In genomic region chr13:62989891-62990490, GRCm38 (mm10) we compare ENCODE assay signal across 26 mouse cellular contexts. TPM values are rescaled to one million over a fixed set of nuclear protein-coding genes. Genes with fewer than 3 reads are reported as not detected.
DNase-seq lines count a peak whose midpoint lies in the region; ATAC-seq and TF ChIP-seq lines count a peak whose summit lies in the region.
"Had no signal": no experiment of that assay in that cellular context is flagged by ENCODE, and none has a peak within 500 bp of the region (broad histone marks: within the 10 kb centered on the region; RNA-seq: fewer than 3 reads in every experiment).

No protein-coding gene starts in this region.

- no peaks in the 10 kb centered on the region for H3K36me3 ChIP-seq in forebrain, postnatal 0 days (ENCODE audit: insufficient read depth)
- no peaks in the 10 kb centered on the region for H3K36me3 ChIP-seq in forebrain, embryonic 14.5 days (ENCODE audit: control insufficient read depth, insufficient read depth, low read length)
- no peaks in the 10 kb centered on the region for H3K36me3 ChIP-seq in hindbrain, embryonic 14.5 days (replicated peaks; ENCODE audit: control insufficient read depth, insufficient read depth)
- H3K36me3 ChIP-seq in hindbrain, embryonic 10.5 days: no peaks in the 10 kb centered on the region
- H3K36me3 ChIP-seq in neural tube, embryonic 14.5 days (ENCODE audit: control insufficient read depth, insufficient read depth, low read length): no peaks in the 10 kb centered on the region
- H3K36me3 ChIP-seq in neural tube, embryonic 15.5 days: no peaks in the 10 kb centered on the region
- H3K36me3 ChIP-seq: forebrain, embryonic 10.5 days; G1E; heart, embryonic 10.5 days; heart, embryonic 13.5 days had no signal

- no peaks in the 10 kb centered on the region for H3K9me3 ChIP-seq in forebrain, postnatal 0 days (ENCODE audit: low read length)
- H3K9me3 ChIP-seq in forebrain, embryonic 14.5 days (replicated peaks; ENCODE audit: control insufficient read depth, low read length): no peaks in the 10 kb centered on the region
- H3K9me3 ChIP-seq in hindbrain, embryonic 14.5 days (ENCODE audit: control insufficient read depth, low read length): no peaks in the 10 kb centered on the region
- H3K9me3 ChIP-seq in hindbrain, embryonic 10.5 days: no peaks in the 10 kb centered on the region
- no peaks in the 10 kb centered on the region for H3K9me3 ChIP-seq in neural tube, embryonic 14.5 days (ENCODE audit: control insufficient read depth, low read length)
- H3K9me3 ChIP-seq in neural tube, embryonic 15.5 days (replicated peaks): no peaks in the 10 kb centered on the region
- H3K9me3 ChIP-seq: forebrain, embryonic 10.5 days; forebrain, embryonic 13.5 days; heart, embryonic 10.5 days; heart, embryonic 13.5 days had no signal

- H3K4me1 ChIP-seq in forebrain, postnatal 0 days (ENCODE audit: insufficient read depth): no peaks in the 10 kb centered on the region
- H3K4me1 ChIP-seq in forebrain, embryonic 14.5 days (ENCODE audit: control insufficient read depth, insufficient read depth, low read length): no peaks in the 10 kb centered on the region
- 0 out of 2 replicates have a peak, but pooled peaks cover 3% of the 10 kb centered on the region for H3K4me1 ChIP-seq in hindbrain, embryonic 14.5 days (replicated peaks; ENCODE audit: control insufficient read depth, insufficient read depth, low read length)
- H3K4me1 ChIP-seq in hindbrain, embryonic 10.5 days (replicated peaks): no peaks in the 10 kb centered on the region
- no peaks in the 10 kb centered on the region for H3K4me1 ChIP-seq in neural tube, embryonic 14.5 days (ENCODE audit: control insufficient read depth, insufficient read depth, low read length)
- 0 out of 2 replicates have a peak, but pooled peaks cover 3% of the 10 kb centered on the region for H3K4me1 ChIP-seq in neural tube, embryonic 15.5 days
- H3K4me1 ChIP-seq: forebrain, embryonic 10.5 days; forebrain, embryonic 13.5 days; heart, embryonic 10.5 days; heart, embryonic 13.5 days had no signal

- no peak overlapping the region for H3K4me3 ChIP-seq in forebrain, postnatal 0 days (ENCODE audit: low read depth, low read length)
- H3K4me3 ChIP-seq in forebrain, embryonic 14.5 days (ENCODE audit: low read depth, low read length): no peak overlapping the region
- H3K4me3 ChIP-seq in hindbrain, embryonic 14.5 days (replicated peaks; ENCODE audit: low read length): no peak overlapping the region
- no peak overlapping the region for H3K4me3 ChIP-seq in hindbrain, embryonic 10.5 days
- H3K4me3 ChIP-seq in neural tube, embryonic 14.5 days (ENCODE audit: low read depth, low read length): no peak overlapping the region
- H3K4me3 ChIP-seq in neural tube, embryonic 15.5 days (replicated peaks): no peak overlapping the region
- H3K4me3 ChIP-seq: forebrain, embryonic 10.5 days; forebrain, embryonic 13.5 days; heart, adult 2 months; heart, embryonic 10.5 days; heart, embryonic 13.5 days had no signal

- peak; percentile 14; the same call in 1 of the 2 replicates for ATAC-seq in forebrain, postnatal 0 days
- ATAC-seq in forebrain, embryonic 14.5 days: no peak
- ATAC-seq in hindbrain, embryonic 14.5 days (ENCODE audit: low FRiP score): peak; percentile 51; the same call in 1 of the 2 replicates
- ATAC-seq in neural tube, embryonic 14.5 days (ENCODE audit: low read depth): peak; percentile 46; the same call in 1 of the 2 replicates
- ATAC-seq in neural tube, embryonic 15.5 days (ENCODE audit: low FRiP score): 0 out of 2 replicates have a peak, but pooled peaks have one; percentile 50
- ATAC-seq: forebrain, embryonic 13.5 days; inflammation-experienced regulatory T-cells, adult 6 months; intestine, embryonic 16.5 days; Patski had no signal

- no peaks in the 10 kb centered on the region for H3K27me3 ChIP-seq in forebrain, postnatal 0 days (ENCODE audit: insufficient read depth, low read length)
- no peaks in the 10 kb centered on the region for H3K27me3 ChIP-seq in forebrain, embryonic 14.5 days (replicated peaks; ENCODE audit: control insufficient read depth, insufficient read depth, low read length)
- H3K27me3 ChIP-seq in hindbrain, embryonic 14.5 days (ENCODE audit: control insufficient read depth, insufficient read depth, low read length): no peaks in the 10 kb centered on the region
- no peaks in the 10 kb centered on the region for H3K27me3 ChIP-seq in hindbrain, embryonic 10.5 days (ENCODE audit: insufficient read depth, poor library complexity, severe bottlenecking)
- no peaks in the 10 kb centered on the region for H3K27me3 ChIP-seq in neural tube, embryonic 14.5 days (ENCODE audit: control insufficient read depth, insufficient read depth, low read length)
- H3K27me3 ChIP-seq in neural tube, embryonic 15.5 days (replicated peaks): no peaks in the 10 kb centered on the region
- H3K27me3 ChIP-seq: CH12.LX; forebrain, embryonic 13.5 days; heart, embryonic 13.5 days; Patski had no signal

- DNase-seq in forebrain, postnatal 0 days: no peak
- DNase-seq in forebrain, embryonic 14.5 days (ENCODE audit: low spot score): no peak
- no peak for DNase-seq in hindbrain, embryonic 14.5 days (ENCODE audit: low spot score)
- DNase-seq in hindbrain, embryonic 10.5 days (ENCODE audit: low spot score): no peak
- no peak for DNase-seq in neural tube, embryonic 10.5 days (ENCODE audit: extremely low spot score, low spot score)
- no peak for DNase-seq in layer of hippocampus, adult 9-10 months (ENCODE audit: low spot score)
- DNase-seq: adrenal gland, adult 2 months; adrenal gland, postnatal 14 days; B cell, adult 2 months; cerebellum, adult 11-12 months; cerebellum, adult 9-10 months; cerebellum, postnatal 14 days; gastrocnemius, postnatal 25 days; heart, adult 2 months; kidney, adult 18-20 months had no signal

- WGBS in forebrain, postnatal 0 days: 72% methylated on average over 3 of the region's 3 CpGs
- WGBS in forebrain, embryonic 14.5 days: 84% methylated on average over 3 of the region's 3 CpGs
- 79% methylated on average over 3 of the region's 3 CpGs for WGBS in hindbrain, embryonic 14.5 days
- WGBS in hindbrain, embryonic 10.5 days: 82% methylated on average over 3 of the region's 3 CpGs
- 72% methylated on average over 3 of the region's 3 CpGs for WGBS in neural tube, embryonic 14.5 days
- WGBS in neural tube, embryonic 15.5 days: 67% methylated on average over 3 of the region's 3 CpGs

- H3K9ac ChIP-seq in forebrain, postnatal 0 days: no peak overlapping the region
- H3K9ac ChIP-seq in forebrain, embryonic 14.5 days (ENCODE audit: low read length): no peak overlapping the region
- no peak overlapping the region for H3K9ac ChIP-seq in hindbrain, embryonic 14.5 days
- H3K9ac ChIP-seq in neural tube, embryonic 14.5 days (replicated peaks; ENCODE audit: low read depth, low read length): no peak overlapping the region
- no peak overlapping the region for H3K9ac ChIP-seq in neural tube, embryonic 15.5 days (replicated peaks)
- H3K9ac ChIP-seq: forebrain, embryonic 13.5 days; heart, embryonic 13.5 days had no signal

- no peak for TF ChIP-seq CTCF in forebrain, postnatal 0 days (IDR thresholded peaks at IDR 0.05; ENCODE audit: low read depth)

- H3K4me2 ChIP-seq in forebrain, postnatal 0 days (ENCODE audit: low read depth): no peak overlapping the region
- H3K4me2 ChIP-seq in forebrain, embryonic 14.5 days (ENCODE audit: low read length): no peak overlapping the region
- no peak overlapping the region for H3K4me2 ChIP-seq in hindbrain, embryonic 14.5 days (replicated peaks)
- H3K4me2 ChIP-seq in neural tube, embryonic 14.5 days (ENCODE audit: low read depth, low read length): no peak overlapping the region
- no peak overlapping the region for H3K4me2 ChIP-seq in neural tube, embryonic 15.5 days
- H3K4me2 ChIP-seq: forebrain, embryonic 13.5 days; heart, embryonic 13.5 days had no signal

- H3K27ac ChIP-seq in forebrain, postnatal 0 days (ENCODE audit: low read depth, low read length): no peak overlapping the region
- H3K27ac ChIP-seq in forebrain, embryonic 14.5 days (ENCODE audit: low read depth, low read length): no peak overlapping the region
- no peak overlapping the region; the same call in 1 of the 2 replicates for H3K27ac ChIP-seq in hindbrain, embryonic 14.5 days
- no peak overlapping the region for H3K27ac ChIP-seq in hindbrain, embryonic 10.5 days
- no peak overlapping the region for H3K27ac ChIP-seq in neural tube, embryonic 14.5 days (ENCODE audit: low read depth, low read length)
- no peak overlapping the region for H3K27ac ChIP-seq in neural tube, embryonic 15.5 days (replicated peaks)
- H3K27ac ChIP-seq: forebrain, embryonic 10.5 days; forebrain, embryonic 13.5 days; heart, adult 2 months; heart, embryonic 10.5 days; heart, embryonic 13.5 days had no signal

RNA-seq across cellular contexts. Expression of gene 2010111I01Rik, which starts 25.3 kb away (rescaled TPM):
- 33.2 and 47.8 TPM in 2 replicates for total RNA-seq in forebrain, postnatal 0 days (2014; rRNA removed)
- polyA plus RNA-seq in forebrain, postnatal 0 days (2015; fragmentation: Nextera tagmentation; extraction: Ambion mirVana): 17.6 and 20.3 TPM in 2 replicates
- 23.5 and 28.0 TPM in 2 replicates for polyA plus RNA-seq in forebrain, embryonic 14.5 days (2014; fragmentation: Nextera tagmentation; extraction: Ambion mirVana)
- 29.6 and 32.6 TPM in 2 replicates for polyA plus RNA-seq in hindbrain, embryonic 14.5 days (2014; fragmentation: Nextera tagmentation; extraction: Ambion mirVana)
- polyA plus RNA-seq in hindbrain, embryonic 10.5 days (2016; fragmentation: Nextera tagmentation; extraction: Ambion mirVana): 34.6 and 43.5 TPM in 2 replicates
- polyA plus RNA-seq in neural tube, embryonic 14.5 days (2014; fragmentation: Nextera tagmentation; extraction: Ambion mirVana): 28.8 and 60.2 TPM in 2 replicates
- 36.1 and 55.1 TPM in 2 replicates for polyA plus RNA-seq in neural tube, embryonic 15.5 days (2015; fragmentation: Nextera tagmentation; extraction: Ambion mirVana)
